Mouse (Mus musculus): Measurements from ENCODE around the gene Mybpc2. TPM values are rescaled to one million over a fixed set of nuclear protein-coding genes. Genes with fewer than 3 reads are reported as not detected.
A peak's percentile ranks its signal among the peaks of the same experiment; 100 is the strongest.

Mybpc2 gene
- total and polyA plus RNA-seq, 2 experiments from 2014 or later, result 0.29 to 0.33 TPM

DNA sequence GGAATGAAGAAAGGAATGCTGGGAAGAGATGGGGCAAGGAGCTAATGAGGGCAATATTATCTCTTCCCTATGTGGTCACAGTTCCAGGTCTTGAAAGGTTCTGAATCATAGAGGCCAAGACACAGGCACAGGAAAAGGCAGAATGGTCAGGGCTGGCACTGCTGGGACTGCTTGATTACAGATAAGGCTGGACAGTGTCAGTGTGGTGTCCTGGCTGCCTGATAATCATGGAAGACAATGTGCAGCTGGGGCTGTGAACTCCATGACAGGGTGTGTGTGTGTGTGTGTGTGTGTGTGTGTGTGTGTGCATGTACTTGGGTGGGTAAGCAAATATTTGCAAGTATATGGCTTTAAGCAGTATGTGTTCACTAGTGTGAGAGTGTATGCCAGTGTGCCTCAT, 17.0 kb downstream of the Mybpc2 start:
- no peak overlapping the region for H3K9ac ChIP-seq
- H3K27ac ChIP-seq (ENCODE audit: low read depth, low read length), result no peak overlapping the region
- H3K9me3 ChIP-seq (ENCODE audit: low read length), result no peaks in the 10 kb centered on the region
- no peak for DNase-seq
- H3K4me1 ChIP-seq (ENCODE audit: insufficient read depth), result no peaks in the 10 kb centered on the region
- no peak overlapping the region for H3K4me3 ChIP-seq (ENCODE audit: low read depth, low read length)
- no peak overlapping the region for H3K4me2 ChIP-seq (ENCODE audit: low read depth)
- no peak for TF ChIP-seq CTCF (IDR thresholded peaks at IDR 0.05; ENCODE audit: low read depth)
- no peak for ATAC-seq
- no peaks in the 10 kb centered on the region; the same call in 1 of the 2 replicates for H3K27me3 ChIP-seq (ENCODE audit: insufficient read depth, low read length)
- no peaks in the 10 kb centered on the region for H3K36me3 ChIP-seq (ENCODE audit: insufficient read depth)

DNA sequence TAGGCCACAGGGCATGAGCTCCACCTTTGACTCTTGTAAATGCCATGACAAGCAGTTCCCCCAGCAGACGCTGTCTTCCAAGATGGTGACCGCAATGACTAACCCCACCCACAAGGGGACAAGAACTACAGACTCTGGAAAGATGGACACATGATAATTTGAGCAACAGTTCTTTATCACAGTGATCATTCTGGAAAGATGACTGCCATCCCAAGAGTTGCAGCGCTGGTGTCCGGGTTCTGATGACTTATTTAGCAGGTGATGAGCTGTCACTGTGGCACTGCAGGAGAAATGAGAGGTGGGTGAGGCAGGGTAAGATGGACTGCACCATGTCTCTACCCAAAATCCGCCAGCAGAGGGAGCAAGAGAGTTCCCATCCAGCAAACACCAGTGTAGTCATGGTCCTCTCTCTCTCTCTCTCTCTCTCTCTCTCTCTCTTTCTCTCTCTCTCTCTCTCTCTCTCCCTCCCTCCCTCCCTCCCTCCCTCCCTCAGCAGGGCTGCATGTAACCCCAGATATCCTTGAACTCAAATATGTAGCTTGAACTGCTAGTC, 22.8 kb downstream of the Mybpc2 start:
- TF ChIP-seq CTCF (IDR thresholded peaks at IDR 0.05; ENCODE audit: low read depth), result peak; percentile 78
- Histone ChIP-seq H3K27ac (ENCODE audit: low read depth, low read length) (no peak overlapping the region), H3K36me3 (ENCODE audit: insufficient read depth) (no peaks in the 10 kb centered on the region; the same call in 1 of the 2 replicates), H3K4me2 (ENCODE audit: low read depth) (no peak overlapping the region), H3K27me3 (ENCODE audit: insufficient read depth, low read length) (no peaks in the 10 kb centered on the region), H3K9me3 (ENCODE audit: low read length) (no peaks in the 10 kb centered on the region), H3K4me1 (ENCODE audit: insufficient read depth) (peaks cover 4% of the 10 kb centered on the region; the same call in 1 of the 2 replicates), H3K4me3 (ENCODE audit: low read depth, low read length) (no peak overlapping the region), H3K9ac (no peak overlapping the region)
- DNase-seq (peak; percentile 81), ATAC-seq (peak; percentile 81)
- WGBS, result 36% methylated on average over 5 of the region's 5 CpGs

- Histone ChIP-seq H3K4me3 (ENCODE audit: low read depth, low read length) (no peak overlapping the region), H3K36me3 (ENCODE audit: insufficient read depth) (no peaks in the 10 kb centered on the region; the same call in 1 of the 2 replicates), H3K4me1 (ENCODE audit: insufficient read depth) (peaks cover 13% of the 10 kb centered on the region), H3K9ac (no peak overlapping the region), H3K27ac (ENCODE audit: low read depth, low read length) (no peak overlapping the region), H3K9me3 (ENCODE audit: low read length) (no peaks in the 10 kb centered on the region), H3K4me2 (ENCODE audit: low read depth) (no peak overlapping the region), H3K27me3 (ENCODE audit: insufficient read depth, low read length) (no peaks in the 10 kb centered on the region)
- 69% methylated on average over 20 of the region's 20 CpGs for WGBS
- no peak for TF ChIP-seq CTCF (IDR thresholded peaks at IDR 0.05; ENCODE audit: low read depth)
- ATAC-seq, result no peak
- no peak for DNase-seq
Measured at GRCm38 (mm10) chr7:44500046-44500445, 24.4 kb downstream of the Mybpc2 start.

- Histone ChIP-seq H3K9me3 (ENCODE audit: low read length) (no peaks in the 10 kb centered on the region), H3K4me3 (ENCODE audit: low read depth, low read length) (no peak overlapping the region), H3K9ac (no peak overlapping the region), H3K4me1 (ENCODE audit: insufficient read depth) (peaks cover 17% of the 10 kb centered on the region), H3K27me3 (ENCODE audit: insufficient read depth, low read length) (no peaks in the 10 kb centered on the region), H3K27ac (ENCODE audit: low read depth, low read length) (no peak overlapping the region), H3K36me3 (ENCODE audit: insufficient read depth) (no peaks in the 10 kb centered on the region; the same call in 1 of the 2 replicates), H3K4me2 (ENCODE audit: low read depth) (no peak overlapping the region)
- ATAC-seq (no peak), DNase-seq (no peak)
- no peak for TF ChIP-seq CTCF (IDR thresholded peaks at IDR 0.05; ENCODE audit: low read depth)
- 83% methylated on average over 1 of the region's 1 CpGs for WGBS
Measured at GRCm38 (mm10) chr7:44498922-44499321, 25.5 kb downstream of the Mybpc2 start.

GRCm38 (mm10) chr7:44497361-44498055, 26.9 kb downstream of the Mybpc2 start:
- no peak for TF ChIP-seq CTCF (IDR thresholded peaks at IDR 0.05; ENCODE audit: low read depth)
- Histone ChIP-seq H3K4me1 (ENCODE audit: insufficient read depth) (peaks cover 17% of the 10 kb centered on the region), H3K36me3 (ENCODE audit: insufficient read depth) (peaks cover 9% of the 10 kb centered on the region), H3K4me3 (ENCODE audit: low read depth, low read length) (peak overlapping the region; percentile 88), H3K27ac (ENCODE audit: low read depth, low read length) (peak overlapping the region; percentile 99), H3K27me3 (ENCODE audit: insufficient read depth, low read length) (no peaks in the 10 kb centered on the region), H3K4me2 (ENCODE audit: low read depth) (peak overlapping the region; percentile 70), H3K9me3 (ENCODE audit: low read length) (no peaks in the 10 kb centered on the region), H3K9ac (peak overlapping the region; percentile 98)
- WGBS, result 83% methylated on average over 10 of the region's 10 CpGs
- DNase-seq (no peak), ATAC-seq (no peak)

DNA sequence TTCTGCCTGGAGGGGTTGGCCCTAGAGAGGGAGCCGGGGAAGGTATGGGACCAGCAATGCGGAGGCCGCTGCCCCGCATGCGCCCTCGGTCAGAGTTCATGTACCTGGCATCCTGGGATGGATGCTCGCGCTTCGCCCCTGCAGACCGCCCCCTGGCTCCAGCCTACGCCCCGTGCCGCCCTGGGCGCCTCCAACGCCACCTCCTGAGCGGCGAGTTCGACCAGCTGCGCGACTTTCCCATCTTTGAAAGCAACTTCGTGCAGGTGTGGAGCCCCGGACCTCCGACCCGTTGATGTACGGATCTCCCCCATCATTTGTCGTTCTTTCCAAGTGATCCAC, 27.7 kb downstream of the Mybpc2 start:
- DNase-seq, result no peak
- Histone ChIP-seq H3K9me3 (ENCODE audit: low read length) (no peaks in the 10 kb centered on the region), H3K4me1 (ENCODE audit: insufficient read depth) (peaks cover 17% of the 10 kb centered on the region), H3K27ac (ENCODE audit: low read depth, low read length) (peak overlapping the region; percentile 99), H3K27me3 (ENCODE audit: insufficient read depth, low read length) (no peaks in the 10 kb centered on the region), H3K36me3 (ENCODE audit: insufficient read depth) (peaks cover 16% of the 10 kb centered on the region), H3K4me2 (ENCODE audit: low read depth) (peak overlapping the region; percentile 70), H3K9ac (peak overlapping the region; percentile 98), H3K4me3 (ENCODE audit: low read depth, low read length) (peak overlapping the region; percentile 88)
- TF ChIP-seq CTCF (IDR thresholded peaks at IDR 0.05; ENCODE audit: low read depth), result peak; percentile 30
- ATAC-seq, result no peak
- WGBS, result under 1% methylated on average over 26 of the region's 26 CpGs

GRCm38 (mm10) chr7:44495992-44496770, 28.3 kb downstream of the Mybpc2 start, which contains the start of the genes Emc10 and Fam71e1:
Gene Emc10 (minus strand): TSS chr7:44496529.
Gene Fam71e1 (plus strand): TSS chr7:44496581.
- H3K4me1 ChIP-seq (ENCODE audit: insufficient read depth), result peaks cover 17% of the 10 kb centered on the region
- peak within 1 kb of the TSS; percentile 88 for H3K4me3 ChIP-seq (ENCODE audit: low read depth, low read length)
- peak within 1 kb of the TSS; percentile 70 for H3K4me2 ChIP-seq (ENCODE audit: low read depth)
- no peaks in the 10 kb centered on the region for H3K27me3 ChIP-seq (ENCODE audit: insufficient read depth, low read length)
- peaks cover 22% of the 10 kb centered on the region for H3K36me3 ChIP-seq (ENCODE audit: insufficient read depth)
- TF ChIP-seq CTCF (IDR thresholded peaks at IDR 0.05; ENCODE audit: low read depth), result peak; percentile 36; the same call in 1 of the 2 replicates
- H3K9ac ChIP-seq, result peak within 1 kb of the TSS; percentile 98
- ATAC-seq, result peak; percentile 97
- H3K27ac ChIP-seq (ENCODE audit: low read depth, low read length), result peak within 1 kb of the TSS; percentile 99
- DNase-seq, result peak; percentile 100
- WGBS, result under 1% methylated on average over 58 of the region's 58 CpGs
- no peaks in the 10 kb centered on the region for H3K9me3 ChIP-seq (ENCODE audit: low read length)

Data from forebrain, postnatal 0 days (tissue).